Mouse (Mus musculus): ENCODE measurements around the gene Arhgap17.

Gene Arhgap17

GRCm38 (mm10) chr7:123283826-123284225, 85.9 kb downstream of the Arhgap17 start:
- DNase-seq (ENCODE audit: low spot score): no peak

- DNase-seq (ENCODE audit: low spot score): no peak
These were observed 89.9 kb downstream of the Arhgap17 start for GRCm38 (mm10) chr7:123279797-123280196.

- DNase-seq (ENCODE audit: low spot score): no peak
These were observed 93.1 kb downstream of the Arhgap17 start for GRCm38 (mm10) chr7:123276568-123276967.

GRCm38 (mm10) chr7:123273056-123273455, 96.7 kb downstream of the Arhgap17 start:
- no peak for DNase-seq (ENCODE audit: low spot score)

- no peak for DNase-seq (ENCODE audit: low spot score)
These were observed 111.6 kb downstream of the Arhgap17 start for GRCm38 (mm10) chr7:123258103-123258502.

- DNase-seq (ENCODE audit: low spot score): no peak
These were observed 115.3 kb downstream of the Arhgap17 start for GRCm38 (mm10) chr7:123254196-123254970.

GRCm38 (mm10) chr7:123253396-123253795, 116.3 kb downstream of the Arhgap17 start:
- no peak for DNase-seq (ENCODE audit: low spot score)

GRCm38 (mm10) chr7:123251343-123251742, 118.4 kb downstream of the Arhgap17 start:
- DNase-seq (ENCODE audit: low spot score): no peak

- DNase-seq (ENCODE audit: low spot score): no peak
These were observed 121.5 kb downstream of the Arhgap17 start for GRCm38 (mm10) chr7:123248166-123248565.

GRCm38 (mm10) chr7:123246504-123247084, 123.1 kb downstream of the Arhgap17 start:
- no peak for DNase-seq (ENCODE audit: low spot score)

GRCm38 (mm10) chr7:123244833-123245232, 124.9 kb downstream of the Arhgap17 start:
- no peak for DNase-seq (ENCODE audit: low spot score)

GRCm38 (mm10) chr7:123242241-123242640, 127.5 kb downstream of the Arhgap17 start:
- DNase-seq (ENCODE audit: low spot score): no peak

GRCm38 (mm10) chr7:123240064-123240463, 129.7 kb downstream of the Arhgap17 start:
- no peak for DNase-seq (ENCODE audit: low spot score)

GRCm38 (mm10) chr7:123238621-123239020, 131.1 kb downstream of the Arhgap17 start:
- DNase-seq (ENCODE audit: low spot score): no peak

GRCm38 (mm10) chr7:123235449-123235848, 134.3 kb downstream of the Arhgap17 start:
- DNase-seq (ENCODE audit: low spot score): no peak
